Mouse (Mus musculus) retina, adult 2 months (tissue): ENCODE results near the gene Sirt7.

Experiments
- DNase-seq: peaks from one replicate; pipeline ENCODE4 v3.0.0-alpha.2; 2012; ENCODE audit warnings: low read depth, low spot score

Gene Sirt7

GRCm38 (mm10) chr11:120617519-120618112 lies 7.4 kb downstream of the Sirt7 start, which contains the start of gene Pcyt2:
Pcyt2 (minus strand) TSS chr11:120617936.
- DNase-seq = peak; percentile 73

- DNase-seq = no peak
Measured at GRCm38 (mm10) chr11:120616617-120617294, 8.3 kb downstream of the Sirt7 start.

- no peak for DNase-seq
Measured at GRCm38 (mm10) chr11:120615606-120616203, 9.3 kb downstream of the Sirt7 start.

DNA sequence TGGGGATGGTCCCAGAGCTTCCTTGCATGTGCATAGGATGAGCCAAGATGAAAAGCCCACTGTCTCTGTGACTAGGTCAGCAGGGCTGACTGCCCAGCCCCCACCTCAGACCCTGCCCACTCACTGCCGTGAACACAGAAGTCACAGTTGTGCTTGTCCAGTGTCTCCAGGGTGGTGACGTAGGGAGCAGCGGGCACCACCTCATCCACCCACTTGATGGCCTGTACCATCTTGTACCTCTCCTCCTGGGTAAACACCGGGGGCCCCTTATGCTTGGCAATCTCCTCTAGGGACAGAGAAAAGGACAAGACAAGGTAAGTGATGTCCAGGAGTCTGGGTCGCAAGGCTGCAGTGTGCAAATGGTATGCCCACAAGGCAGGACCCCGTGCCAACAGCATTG lies 9.9 kb downstream of the Sirt7 start:
- DNase-seq = no peak

DNA sequence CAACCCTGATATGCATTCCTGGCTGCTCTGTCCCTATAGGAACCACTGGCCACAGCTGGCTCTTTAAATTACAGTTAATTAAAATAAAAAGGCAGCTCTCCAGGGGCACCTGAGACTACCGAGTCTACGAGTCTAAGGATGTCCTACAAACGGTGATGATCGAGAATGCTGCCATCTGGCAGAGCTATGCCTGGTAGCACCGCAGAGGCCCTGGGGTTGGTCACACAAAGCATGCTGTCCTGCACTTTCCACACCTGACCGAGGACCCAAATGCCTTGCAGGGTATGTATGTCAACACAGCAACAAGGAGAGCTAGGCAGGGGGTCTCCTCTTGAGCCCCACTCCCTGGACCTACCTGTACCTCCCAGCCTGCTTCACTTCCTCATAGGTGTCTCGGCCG lies 11.1 kb downstream of the Sirt7 start:
- no peak for DNase-seq

GRCm38 (mm10) chr11:120613481-120613972 lies 11.5 kb downstream of the Sirt7 start:
- DNase-seq = no peak

- no peak for DNase-seq
Measured at GRCm38 (mm10) chr11:120612763-120613162, 12.3 kb downstream of the Sirt7 start.

GRCm38 (mm10) chr11:120610477-120611046 lies 14.5 kb downstream of the Sirt7 start:
- DNase-seq = no peak

GRCm38 (mm10) chr11:120609250-120609649 lies 15.8 kb downstream of the Sirt7 start:
- no peak for DNase-seq

GRCm38 (mm10) chr11:120608241-120609034 lies 16.6 kb downstream of the Sirt7 start, which contains the start of gene Npb:
Npb (plus strand) TSS chr11:120608477.
- DNase-seq = no peak

GRCm38 (mm10) chr11:120606764-120607163 lies 18.3 kb downstream of the Sirt7 start:
- no peak for DNase-seq

GRCm38 (mm10) chr11:120605667-120606066 lies 19.4 kb downstream of the Sirt7 start:
- no peak for DNase-seq

DNA sequence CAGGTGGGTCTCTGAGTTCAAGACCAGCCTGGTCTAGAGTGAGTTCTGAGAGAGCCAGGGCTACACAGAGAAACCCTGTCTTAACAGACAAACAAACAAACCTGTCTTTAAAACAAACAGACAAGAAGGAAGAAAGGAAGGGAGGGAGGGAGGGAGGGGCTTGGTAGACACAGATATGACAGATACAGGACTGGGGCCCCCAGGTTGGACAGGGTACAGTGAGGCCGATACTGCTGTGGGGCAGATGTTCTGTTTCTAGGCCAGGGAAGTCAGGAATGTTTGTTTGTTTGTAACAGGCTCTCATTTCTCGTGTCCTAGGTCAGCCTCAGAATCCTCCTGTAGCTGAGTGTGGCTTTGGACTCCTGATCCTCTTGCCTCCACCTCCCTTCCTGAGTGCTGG lies 21.5 kb downstream of the Sirt7 start:
- DNase-seq = no peak

DNA sequence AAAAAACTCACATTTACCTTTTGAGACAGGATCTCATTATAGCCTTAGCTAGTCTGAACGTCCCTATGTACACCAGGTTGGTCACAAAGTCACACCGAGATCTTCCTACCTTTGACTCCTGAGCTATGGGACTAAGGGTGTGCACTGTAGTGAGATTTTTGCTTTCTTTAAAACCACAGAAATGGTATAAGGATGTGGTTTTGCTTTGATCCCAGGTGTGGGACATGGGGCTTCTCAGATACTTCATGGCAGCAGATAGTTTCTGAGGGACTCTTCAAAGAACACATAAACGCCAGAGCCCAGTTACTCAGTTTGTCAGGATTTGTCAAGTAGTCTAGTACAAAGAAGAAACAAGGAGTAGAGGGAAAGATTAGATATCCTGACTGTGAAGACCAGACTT lies 24.3 kb downstream of the Sirt7 start:
- no peak for DNase-seq

DNA sequence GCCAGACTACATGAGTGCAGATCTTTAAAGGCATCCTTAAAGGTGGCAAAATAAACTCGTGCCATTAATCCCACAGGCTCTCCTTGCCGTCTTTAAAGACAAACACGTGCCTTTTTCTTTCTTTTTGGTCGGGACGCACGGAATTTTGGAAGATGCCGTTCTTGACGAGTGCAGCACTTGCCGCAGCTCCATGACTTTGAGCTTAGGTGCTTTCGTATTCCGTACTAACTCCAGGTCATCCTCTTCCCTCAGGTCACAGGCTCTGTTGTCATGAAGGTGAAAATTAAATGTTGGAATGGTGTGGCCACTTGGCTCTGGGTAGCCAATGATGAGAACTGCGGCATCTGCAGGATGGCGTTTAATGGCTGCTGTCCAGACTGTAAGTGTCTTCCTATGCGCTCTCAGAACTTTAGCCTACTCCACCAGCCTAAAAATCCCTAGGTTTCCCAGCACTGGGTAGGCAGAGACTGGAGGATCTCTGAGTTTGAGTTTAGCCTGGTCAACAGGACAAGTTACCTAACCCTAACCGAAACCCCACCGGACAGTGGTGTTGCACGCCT lies 26.0 kb downstream of the Sirt7 start:
- DNase-seq = no peak

DNA sequence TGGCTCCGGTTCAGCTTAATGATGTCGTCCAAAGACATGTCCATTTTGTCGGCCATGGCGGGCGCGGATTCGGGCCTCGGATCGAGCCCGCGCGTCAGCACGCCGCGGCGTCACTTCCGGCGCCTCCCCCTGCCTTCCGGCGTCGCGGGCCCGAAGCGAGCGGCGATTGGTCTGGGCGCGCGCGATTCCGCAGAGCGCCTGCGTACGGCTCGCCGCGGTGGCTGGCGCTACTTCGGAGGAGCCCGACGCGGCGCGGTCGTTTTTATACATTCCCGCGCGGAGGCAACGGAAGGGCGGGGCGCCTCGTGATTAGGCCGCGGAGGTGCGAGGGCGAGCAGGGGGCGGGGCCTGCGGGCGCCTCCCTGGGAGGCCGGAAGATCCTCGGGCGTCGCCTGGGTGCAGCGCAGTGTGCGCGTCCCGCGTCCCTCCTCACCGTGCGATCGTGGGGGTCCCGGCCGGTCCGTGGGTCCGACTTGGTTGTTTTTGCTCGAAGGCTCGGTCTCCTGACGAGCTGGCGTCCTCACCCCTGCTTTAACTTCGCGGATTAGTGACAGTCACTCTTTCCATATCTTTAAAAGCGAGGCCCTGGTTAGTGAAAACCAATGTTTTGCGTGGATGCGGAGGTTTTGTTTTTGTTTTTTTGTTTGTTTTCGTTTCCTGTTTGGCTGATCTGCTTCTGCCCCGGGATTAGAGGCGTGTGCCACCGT lies 26.6 kb downstream of the Sirt7 start, which contains the start of the genes Alyref and Anapc11:
TSS of gene Alyref (minus strand) at position 83 of the 707 bp plus-strand sequence.
TSS of gene Anapc11 (plus strand) at position 139 of the 707 bp plus-strand sequence.
- DNase-seq = peak; percentile 83

GRCm38 (mm10) chr11:120597240-120598235 lies 27.5 kb downstream of the Sirt7 start:
- DNase-seq = no peak

- no peak for DNase-seq
Measured at GRCm38 (mm10) chr11:120588531-120588930, 36.5 kb downstream of the Sirt7 start.

DNA sequence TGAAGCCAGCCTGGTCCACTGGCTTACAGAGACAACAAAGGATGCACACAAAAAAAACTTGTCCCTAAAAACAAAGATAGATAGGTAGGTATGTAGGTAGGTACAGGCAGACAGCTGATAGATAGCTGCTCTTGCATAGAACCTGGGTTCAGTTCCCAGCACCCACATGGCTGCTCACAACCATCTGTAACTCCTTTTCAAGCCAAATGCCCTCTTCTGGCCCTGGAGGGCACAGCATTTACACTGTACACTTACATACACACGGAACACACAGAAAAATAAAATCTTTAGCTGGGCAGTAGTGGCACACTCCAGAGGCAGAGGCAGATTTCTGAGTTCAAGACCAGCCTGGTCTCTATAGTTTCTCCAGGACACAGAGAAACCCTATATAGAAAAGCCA lies 41.1 kb downstream of the Sirt7 start:
- no peak for DNase-seq
